10 mouse cellular contexts compared by ENCODE assay signal in the genomic region with DNA sequence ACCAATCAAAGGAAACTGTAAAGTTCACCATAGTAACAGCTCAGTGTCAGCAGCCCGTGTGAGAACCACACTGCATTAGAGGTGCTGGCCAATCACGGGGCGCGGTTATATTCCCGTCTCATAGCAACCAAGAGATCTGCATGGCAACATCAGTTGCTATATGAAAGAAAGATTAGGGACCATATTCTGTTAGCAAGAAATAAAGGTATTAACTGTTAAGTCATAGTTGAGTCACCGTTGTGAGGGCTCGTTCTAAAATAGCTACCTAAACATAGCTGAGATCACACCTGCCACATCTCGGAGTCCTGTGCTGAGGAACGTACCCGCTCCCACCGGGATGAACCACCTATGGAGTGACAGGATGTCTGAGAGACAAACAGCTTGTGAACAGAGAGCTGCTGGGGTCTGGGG.
A peak's percentile ranks its signal among the peaks of the same experiment; 100 is the strongest.
DNase-seq lines count a peak whose midpoint lies in the region; ATAC-seq and TF ChIP-seq lines count a peak whose summit lies in the region.
"Had no signal": no experiment of that assay in that cellular context is flagged by ENCODE, and none has a peak within 500 bp of the region (broad histone marks: within the 10 kb centered on the region; RNA-seq: fewer than 3 reads in every experiment).

No protein-coding gene starts in this region.

- no peaks in the 10 kb centered on the region for H3K9me3 ChIP-seq in midbrain, postnatal 0 days (ENCODE audit: low read length)

- 16% methylated on average over 11 of the region's 11 CpGs for WGBS in midbrain, postnatal 0 days

- ATAC-seq in cerebellum, adult (ENCODE audit: insufficient number of reproducible peaks, low FRiP score, low TSS enrichment): peak; percentile 64; the same call in 1 of the 2 replicates
- ATAC-seq in midbrain, postnatal 0 days (ENCODE audit: low FRiP score): peak; percentile 99

- peaks cover 11% of the 10 kb centered on the region for H3K4me1 ChIP-seq in cortical plate, adult 2 months (ENCODE audit: control insufficient read depth, insufficient read depth, low read length)
- peaks cover 15% of the 10 kb centered on the region for H3K4me1 ChIP-seq in midbrain, postnatal 0 days (ENCODE audit: insufficient read depth, low read length)

- no peaks in the 10 kb centered on the region for H3K27me3 ChIP-seq in midbrain, postnatal 0 days (ENCODE audit: insufficient read depth, low read length)

- DNase-seq in layer of hippocampus, adult 2 months (ENCODE audit: low spot score in 2 of 2): peak; percentile 62 to 90
- peak; percentile 91 for DNase-seq in midbrain, postnatal 0 days (ENCODE audit: low spot score)
- DNase-seq in heart, postnatal 25 days (ENCODE audit: low spot score): no peak
- no peak for DNase-seq in urinary bladder, postnatal 25 days (ENCODE audit: low spot score)
- no peak for DNase-seq in adrenal gland, adult (ENCODE audit: inconsistent age in 2 of 2, low spot score in 1 of 2)
- no peak for DNase-seq in T-cell, adult 2 months (ENCODE audit: low spot score)
- DNase-seq: gastrocnemius, postnatal 36 days; thymus, postnatal 14 days had no signal

- TF ChIP-seq POLR2A in cortical plate, adult 2 months (IDR thresholded peaks at IDR 0.05; ENCODE audit: extremely low read depth, insufficient read depth, low read length): 0 out of 2 replicates have a peak, but pooled peaks have one; percentile 18

- 0 out of 2 replicates have a peak overlapping the region, but pooled peaks have one; percentile 19 for H3K9ac ChIP-seq in midbrain, postnatal 0 days (replicated peaks; ENCODE audit: low read length, poor library complexity, severe bottlenecking)

- no peak for TF ChIP-seq CTCF in cortical plate, adult 2 months (IDR thresholded peaks at IDR 0.05; ENCODE audit: extremely low read depth, insufficient read depth, low read length)
- no peak for TF ChIP-seq CTCF in layer of hippocampus, adult 2 months (conservative IDR thresholded peaks at IDR 0.05)
- no peak for TF ChIP-seq CTCF in midbrain, postnatal 0 days (IDR thresholded peaks at IDR 0.05)

- H3K27ac ChIP-seq in cortical plate, adult 2 months (ENCODE audit: insufficient read depth, low read length): peak overlapping the region; percentile 68
- H3K27ac ChIP-seq in layer of hippocampus, adult 2 months: peak overlapping the region; percentile 95
- peak overlapping the region; percentile 93 for H3K27ac ChIP-seq in midbrain, postnatal 0 days (ENCODE audit: low read depth, low read length)

- intact Hi-C loops in heart, postnatal 25 days (cut with DNase I): no loop called here

- H3K4me3 ChIP-seq in cortical plate, adult 2 months (ENCODE audit: insufficient read depth, low read length): peak overlapping the region; percentile 26; the same call in 1 of the 2 replicates
- H3K4me3 ChIP-seq in layer of hippocampus, adult 2 months: peak overlapping the region; percentile 42
- H3K4me3 ChIP-seq in midbrain, postnatal 0 days (ENCODE audit: low read depth, low read length): peak overlapping the region; percentile 17; the same call in 1 of the 2 replicates

- no peaks in the 10 kb centered on the region for H3K36me3 ChIP-seq in midbrain, postnatal 0 days (ENCODE audit: insufficient read depth, low read length)

- peak overlapping the region; percentile 42 for H3K4me2 ChIP-seq in midbrain, postnatal 0 days (ENCODE audit: low read depth, low read length, poor library complexity, severe bottlenecking)

Comparison
In these comparisons a context has a peak if more than half of its experiments do, and no peak if none do; other contexts are left out.
1. DNase-seq: peak in layer of hippocampus, adult 2 months (2 of 2) and midbrain, postnatal 0 days (single experiment); none in heart, postnatal 25 days (single experiment), urinary bladder, postnatal 25 days (single experiment), adrenal gland, adult (0 of 2) and T-cell, adult 2 months (single experiment).
2. Peak in every context shown above with its lines, with median percentiles within 50 percentile points of each other: H3K27ac ChIP-seq and H3K4me3 ChIP-seq.